Mouse (Mus musculus): ENCODE results near the gene Plet1.

GRCm38 (mm10) chr9:50500974-50501501 lies 6.7 kb downstream of the Plet1 start:
- TF ChIP-seq POLR2A (IDR thresholded peaks at IDR 0.05; ENCODE audit: low read depth, low read length) (peak; percentile 68), ZKSCAN1 (IDR thresholded peaks at IDR 0.05; ENCODE audit: borderline replicate concordance, low read depth, low read length) (no peak), CTCF (conservative IDR thresholded peaks at IDR 0.05 in 1 of 2, IDR thresholded peaks at IDR 0.05 in 1 of 2; ENCODE audit: low read depth in 2 of 2, low read length in 2 of 2) (no peak), EP300 (IDR thresholded peaks at IDR 0.05; ENCODE audit: low read length) (no peak), MAX (IDR thresholded peaks at IDR 0.05; ENCODE audit: low read length) (peak; percentile 72; the same call in 1 of the 2 replicates), MAFK (IDR thresholded peaks at IDR 0.05; ENCODE audit: insufficient replicate concordance, low read length) (no peak), USF1 (IDR thresholded peaks at IDR 0.05; ENCODE audit: low read depth, low read length) (peak; percentile 90), USF2 (conservative IDR thresholded peaks at IDR 0.05; ENCODE audit: low read depth, low read length) (peak; percentile 87)

Measured in CH12.LX (cell line).